Mouse (Mus musculus): ENCODE data around the gene Nid1.
"Not testable (repeated sequence)": the region's sequence is repeated elsewhere in the genome, so short reads cannot be mapped to it uniquely, and the experiment has no call there.

Nid1 gene

GRCm38 (mm10) chr13:13437460-13438015 is at the start of gene Nid1:
Nid1 (plus strand) TSS chr13:13437551.
- DNase-seq (ENCODE audit: low spot score in 2 of 2) = not testable (repeated sequence)

DNA sequence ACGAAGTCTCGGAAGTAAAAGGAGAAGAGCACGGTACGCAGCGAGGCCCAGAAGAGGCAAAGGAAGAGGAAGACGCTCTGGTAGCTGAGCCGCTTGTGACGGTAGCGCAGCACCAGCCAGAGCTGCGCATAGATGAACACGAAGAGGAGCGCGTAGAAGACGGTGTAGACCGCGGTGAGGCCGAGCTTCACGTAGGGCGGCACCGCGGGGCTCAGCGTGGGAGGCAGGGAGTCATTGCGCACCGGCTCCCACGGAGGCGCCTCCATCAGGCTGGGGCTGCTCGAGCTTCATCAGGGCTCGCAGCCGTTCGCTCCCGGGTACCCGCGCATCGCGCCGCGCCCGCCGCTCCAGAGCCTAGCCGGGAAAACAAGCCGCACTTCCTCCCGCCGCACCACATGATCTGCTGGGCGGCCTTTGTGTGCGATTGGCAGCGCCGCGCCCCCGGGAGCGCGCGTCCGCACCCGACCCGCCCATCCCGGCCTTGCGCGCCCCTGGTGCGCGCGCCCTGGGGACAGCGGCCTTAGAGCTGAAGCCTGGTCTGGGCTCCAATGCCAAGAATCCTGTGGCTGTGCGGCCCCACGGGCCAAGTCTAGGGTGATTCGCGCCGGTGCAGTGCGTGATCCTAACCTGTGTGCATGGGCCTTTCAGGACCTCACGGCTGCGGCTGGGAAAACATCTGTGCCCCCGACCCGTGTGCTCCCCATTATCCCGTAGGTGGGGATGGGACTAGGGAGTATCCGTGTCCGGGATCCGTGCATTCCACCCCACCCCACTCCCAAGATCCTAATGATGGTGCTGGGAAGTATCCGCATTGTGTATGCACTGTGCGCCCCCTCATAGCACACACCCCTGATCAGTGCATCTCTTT is 43.9 kb upstream of the Nid1 start, which contains the start of gene Gpr137b:
Gene Gpr137b, minus strand, starts transcription at position 787 of the 868 bp plus-strand sequence.
- peak; percentile 32 to 49 for DNase-seq (ENCODE audit: low spot score in 2 of 2)

DNA sequence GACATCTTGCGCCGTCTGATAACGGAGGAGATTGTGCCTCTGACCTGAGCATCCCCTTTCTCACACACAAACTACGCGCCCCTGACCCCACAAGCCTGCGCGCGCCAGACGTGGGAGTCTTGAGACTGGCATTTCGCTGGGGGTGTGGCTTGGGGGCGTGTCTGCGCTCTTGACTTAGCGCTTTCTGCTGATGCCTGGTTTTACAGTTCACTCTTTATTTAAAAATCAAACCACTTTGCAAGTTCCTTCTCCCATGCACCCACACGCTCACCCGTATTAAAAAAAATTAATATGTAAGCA is 43.3 kb upstream of the Nid1 start:
- DNase-seq (ENCODE audit: low spot score in 2 of 2) = not testable (repeated sequence)

- DNase-seq (ENCODE audit: low spot score in 2 of 2) = not testable (repeated sequence)
Measured at GRCm38 (mm10) chr13:13400851-13401250, 36.5 kb upstream of the Nid1 start.

GRCm38 (mm10) chr13:13402818-13403217 is 34.5 kb upstream of the Nid1 start:
- not testable (repeated sequence) for DNase-seq (ENCODE audit: low spot score in 2 of 2)

- DNase-seq (ENCODE audit: low spot score in 2 of 2) = not testable (repeated sequence)
Measured at GRCm38 (mm10) chr13:13403366-13403765, 34.0 kb upstream of the Nid1 start.

- DNase-seq (ENCODE audit: low spot score in 2 of 2) = not testable (repeated sequence)
Measured at GRCm38 (mm10) chr13:13403839-13404238, 33.5 kb upstream of the Nid1 start.

- DNase-seq (ENCODE audit: low spot score in 2 of 2) = not testable (repeated sequence)
Measured at GRCm38 (mm10) chr13:13404517-13405155, 32.7 kb upstream of the Nid1 start.

DNA sequence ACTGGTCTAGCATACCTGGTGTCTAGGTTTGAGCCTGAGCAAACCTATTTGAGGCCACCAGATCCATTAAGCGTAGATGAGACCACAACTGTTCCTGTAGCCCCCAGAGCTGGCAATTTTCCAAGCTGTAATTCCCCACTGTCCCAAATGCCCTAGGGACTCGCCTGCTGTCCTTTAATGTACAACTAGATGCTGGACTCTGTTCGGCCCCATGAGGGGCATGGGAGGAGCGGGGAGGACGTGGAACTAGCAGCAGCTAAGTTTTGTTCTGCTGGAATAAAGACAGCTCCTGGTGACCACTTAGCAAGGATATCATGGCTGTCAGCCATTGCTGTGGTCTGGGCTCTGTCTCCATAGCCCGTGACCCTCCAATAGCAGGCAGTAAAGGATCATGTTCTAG is 31.8 kb upstream of the Nid1 start:
- DNase-seq (ENCODE audit: low spot score in 2 of 2) = not testable (repeated sequence)

GRCm38 (mm10) chr13:13414206-13414605 is 23.1 kb upstream of the Nid1 start:
- no peak for DNase-seq (ENCODE audit: low spot score in 2 of 2)

DNA sequence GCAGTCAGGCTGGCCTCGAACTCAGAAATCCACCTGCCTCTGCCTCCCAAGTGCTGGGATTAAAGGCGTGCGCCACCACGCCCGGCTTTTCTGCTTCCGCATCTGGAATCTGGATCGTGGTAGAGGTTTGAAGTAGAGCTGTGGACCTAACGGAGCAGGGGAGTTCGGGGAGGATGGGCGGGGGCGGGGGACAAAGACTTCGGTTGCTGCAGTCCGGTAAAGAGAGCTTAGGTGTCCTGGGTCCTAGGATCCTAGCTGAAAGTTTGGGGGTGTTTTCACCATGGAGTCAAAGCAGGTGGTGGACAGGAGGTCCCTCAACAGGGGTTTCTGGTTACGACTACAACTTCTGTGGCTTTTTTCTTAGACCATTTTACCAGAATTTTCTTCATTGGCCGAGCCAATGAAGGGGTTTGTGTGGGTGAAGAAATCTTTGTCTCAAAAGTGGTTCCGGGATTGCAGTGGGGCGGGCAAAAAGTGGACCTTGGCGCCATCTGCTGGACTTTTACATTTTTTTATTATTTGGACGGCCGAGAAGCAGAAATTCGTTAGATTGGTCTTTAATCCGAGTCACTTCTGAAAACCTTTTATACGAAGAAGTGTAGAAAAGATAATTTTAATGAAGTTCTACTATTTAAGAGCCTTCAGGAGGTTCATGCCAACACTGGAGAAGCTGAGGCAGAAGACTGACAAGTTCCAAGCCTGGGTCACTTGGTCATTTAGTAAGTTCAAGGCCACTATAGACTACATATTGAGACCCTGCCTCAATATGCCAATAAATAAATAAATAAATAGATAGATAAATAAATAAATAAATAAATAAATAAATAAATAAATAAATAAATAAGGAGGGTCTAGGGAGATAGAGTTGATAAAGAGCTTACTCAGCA is 22.0 kb upstream of the Nid1 start:
- peak in 1 of 2 experiments; percentile 49 for DNase-seq (ENCODE audit: low spot score in 2 of 2)

GRCm38 (mm10) chr13:13416007-13416337 is 21.4 kb upstream of the Nid1 start:
- not testable (repeated sequence) for DNase-seq (ENCODE audit: low spot score in 2 of 2)

DNA sequence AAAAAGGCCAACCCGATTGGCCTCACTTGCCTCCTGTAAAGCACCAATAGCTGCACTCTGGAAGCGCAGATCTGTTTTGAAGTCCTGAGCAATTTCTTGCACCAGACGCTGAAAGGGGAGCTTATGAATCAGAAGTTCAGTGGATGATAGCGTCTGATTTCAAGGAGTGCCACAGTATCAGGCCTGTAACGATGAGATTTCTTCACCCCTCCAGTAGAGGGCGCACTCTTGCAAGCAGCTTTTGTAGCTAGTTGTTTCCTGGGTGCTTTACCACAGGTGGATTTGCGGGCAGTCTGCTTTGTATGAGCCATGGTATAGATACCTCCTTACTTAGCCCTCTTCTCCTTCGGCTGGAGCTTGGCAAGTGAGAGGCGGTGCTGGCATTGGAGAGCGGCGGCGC is 18.5 kb upstream of the Nid1 start:
- DNase-seq (ENCODE audit: low spot score in 2 of 2) = not testable (repeated sequence)

DNA sequence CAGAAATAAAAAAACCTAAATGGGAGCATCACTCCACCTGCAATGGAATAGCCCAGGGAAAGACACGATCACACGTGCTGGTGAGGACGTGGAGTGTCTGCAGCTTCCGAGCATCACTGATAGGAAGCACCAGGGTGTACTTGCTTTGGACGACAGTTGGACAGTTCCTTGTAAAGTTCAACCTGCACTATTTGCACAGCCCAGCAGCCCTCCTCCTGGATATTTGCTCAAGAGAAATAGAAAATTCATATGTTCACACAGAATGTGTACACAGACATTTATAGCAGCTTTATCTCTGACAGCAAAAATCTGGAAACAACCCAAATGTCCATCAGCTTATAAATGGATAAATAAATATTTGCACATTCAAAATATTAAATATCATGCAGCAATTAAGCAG is 14.1 kb upstream of the Nid1 start:
- DNase-seq (ENCODE audit: low spot score in 2 of 2) = not testable (repeated sequence)

- not testable (repeated sequence) for DNase-seq (ENCODE audit: low spot score in 2 of 2)
Measured at GRCm38 (mm10) chr13:13436161-13436560, 1.2 kb upstream of the Nid1 start.

DNA sequence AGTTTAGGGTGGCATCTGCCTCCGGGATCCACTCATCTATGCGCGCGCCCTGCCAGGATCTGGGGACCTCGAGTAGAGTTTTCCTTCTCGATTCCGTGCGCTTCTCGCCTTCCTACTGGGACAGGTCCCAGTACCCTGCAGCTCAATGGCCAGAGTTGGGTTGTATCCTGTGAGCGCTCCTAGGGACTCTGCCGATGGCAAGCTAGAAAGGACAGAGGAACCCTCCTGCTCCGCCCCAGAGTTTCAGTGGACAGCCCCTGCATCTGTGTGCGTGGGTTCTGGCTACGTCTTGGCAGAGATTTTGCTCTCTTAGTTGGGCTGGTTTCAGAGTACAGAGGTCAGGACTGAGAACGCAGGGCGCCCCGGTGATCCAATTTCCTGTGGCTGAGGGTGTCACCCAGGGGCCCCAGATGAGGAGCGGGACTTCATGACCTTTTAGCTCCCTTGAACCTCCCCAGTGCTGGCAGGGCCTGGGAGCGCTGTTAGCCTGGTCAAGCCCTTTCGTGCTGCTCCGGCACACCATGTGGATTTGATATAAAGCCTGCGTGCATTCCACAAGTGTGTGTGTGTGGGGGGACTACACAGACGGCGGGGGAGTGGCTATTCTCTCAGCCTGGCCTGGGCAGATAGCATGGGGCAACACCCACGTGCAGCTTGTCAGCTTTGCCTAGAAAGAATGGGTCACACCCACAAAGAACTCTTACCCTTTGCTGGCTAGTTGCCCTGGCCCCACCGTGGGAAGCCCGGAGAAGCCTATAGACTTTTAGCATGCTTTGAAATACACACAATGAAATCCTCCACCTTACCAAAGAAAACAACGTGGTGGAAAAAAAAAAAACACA is 982 bp downstream of the Nid1 start:
- DNase-seq (ENCODE audit: low spot score in 2 of 2) = not testable (repeated sequence)

DNA sequence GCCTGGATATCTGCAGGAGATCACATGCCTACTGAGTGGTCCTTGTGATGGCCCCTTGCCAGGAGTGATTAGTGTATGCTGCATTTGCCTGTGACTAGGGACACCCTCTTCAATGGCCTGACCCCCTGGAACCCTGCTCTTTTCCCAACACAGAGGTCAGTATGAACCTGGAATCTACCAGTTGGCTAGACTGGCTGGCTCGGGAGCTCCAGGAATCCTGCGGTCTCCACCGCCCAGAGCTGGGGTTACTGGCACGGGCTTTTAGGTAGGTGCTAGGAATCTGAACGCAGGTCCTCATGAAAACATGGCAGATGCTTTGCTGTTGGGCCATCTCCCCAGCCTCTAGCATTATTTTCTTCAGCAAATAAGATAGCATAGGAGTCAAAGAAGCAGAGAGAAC is 8.2 kb downstream of the Nid1 start:
- not testable (repeated sequence) for DNase-seq (ENCODE audit: low spot score in 2 of 2)

GRCm38 (mm10) chr13:13446711-13447443 is 9.5 kb downstream of the Nid1 start:
- not testable (repeated sequence) for DNase-seq (ENCODE audit: low spot score in 2 of 2)

DNA sequence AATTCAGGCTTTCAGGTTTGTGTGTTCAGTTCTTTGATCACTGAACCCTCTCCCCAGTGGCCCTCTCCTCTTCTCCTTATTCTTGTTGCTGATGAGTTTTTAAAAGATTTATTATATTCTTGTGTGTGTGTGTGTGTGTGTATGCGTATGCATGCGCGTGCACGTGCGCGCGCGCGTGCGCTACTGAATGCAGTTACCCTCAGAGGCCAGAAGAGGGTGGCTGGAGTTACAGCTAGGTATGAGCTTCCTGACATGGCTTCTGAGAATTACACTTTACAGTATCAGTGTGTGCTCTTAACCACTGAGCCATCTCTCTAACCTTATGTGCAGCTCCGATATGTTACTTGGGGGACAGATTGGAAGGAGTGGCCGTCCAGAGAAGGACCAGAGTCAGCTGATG is 12.6 kb downstream of the Nid1 start:
- not testable (repeated sequence) for DNase-seq (ENCODE audit: low spot score in 2 of 2)

- DNase-seq (ENCODE audit: low spot score in 2 of 2) = not testable (repeated sequence)
Measured at GRCm38 (mm10) chr13:13450931-13451330, 13.6 kb downstream of the Nid1 start.

All from frontal cortex, postnatal 14 days (tissue).